Mouse (Mus musculus) intestine, embryonic 15.5 days (tissue): Measurements from ENCODE around the gene Tchh. TPM values are rescaled to one million over a fixed set of nuclear protein-coding genes. Genes with fewer than 3 reads are reported as not detected.
"Not testable (repeated sequence)": the region's sequence is repeated elsewhere in the genome, so short reads cannot be mapped to it uniquely, and the experiment has no call there.

Experiments
- ATAC-seq: fragments of 200-750 bp; cut with Nextera tagmentation; 2 replicates; pipeline ENCODE4 v1.8.0; 2017; ENCODE audit warnings: moderate TSS enrichment, moderate library complexity
- H3K27ac ChIP-seq: fragments of 300-500 bp; sonication (generic); 2 replicates; pipeline ENCODE4 v1.5.1; 2015; ENCODE audit warnings: mild to moderate bottlenecking, inconsistent platforms
- H3K27me3 ChIP-seq: fragments of 300-500 bp; sonication (generic); replicated peaks from 2 replicates; pipeline ENCODE4 v1.6.1; 2015; ENCODE audit warnings: inconsistent platforms
- H3K36me3 ChIP-seq: fragments of 300-500 bp; sonication (generic); 2 replicates; pipeline ENCODE4 v1.6.1; 2015; ENCODE audit warnings: inconsistent platforms
- H3K4me1 ChIP-seq: fragments of 300-500 bp; sonication (generic); replicated peaks from 2 replicates; pipeline ENCODE4 v1.6.1; 2015; ENCODE audit warnings: inconsistent platforms
- H3K4me2 ChIP-seq: fragments of 300-500 bp; sonication (generic); replicated peaks from 2 replicates; pipeline ENCODE4 v1.6.1; 2015; ENCODE audit warnings: mild to moderate bottlenecking, inconsistent platforms
- H3K4me3 ChIP-seq: fragments of 300-500 bp; sonication (generic); replicated peaks from 2 replicates; pipeline ENCODE4 v1.5.1; 2015; ENCODE audit warnings: inconsistent platforms
- H3K9ac ChIP-seq: fragments of 300-500 bp; sonication (generic); 2 replicates; pipeline ENCODE4 v1.6.1; 2015; ENCODE audit warnings: inconsistent platforms
- H3K9me3 ChIP-seq: fragments of 300-500 bp; sonication (generic); 2 replicates; pipeline ENCODE4 v1.6.1; 2016; ENCODE audit warnings: inconsistent platforms
- WGBS: fragments of 180-500 bp; shearing (Covaris S2); methylation state at CpG from one replicate; pipeline ENCODE4 v1.1.7; 2015; 5-methylcytosine and 5-hydroxymethylcytosine counted together
- polyA plus RNA-seq: library from polyadenylated mRNA; unstranded; fragments of >200 nt; fragmentation: Nextera tagmentation; extraction: Ambion mirVana; gene quantifications from 2 replicates; pipeline ENCODE4 v1.2.1, GENCODE M21; 2015

Gene Tchh
- polyA plus RNA-seq, 1 experiment from 2014 or later = 1.4 TPM

GRCm38 (mm10) chr3:93447138-93447841, 5.2 kb downstream of the Tchh start:
- H3K9me3 ChIP-seq = no peaks in the 10 kb centered on the region
- peak overlapping the region; percentile 54 for H3K9ac ChIP-seq
- peaks cover 19% of the 10 kb centered on the region for H3K4me1 ChIP-seq
- peak overlapping the region; percentile 85 for H3K27ac ChIP-seq
- H3K4me2 ChIP-seq = peak overlapping the region; percentile 98
- H3K36me3 ChIP-seq = no peaks in the 10 kb centered on the region
- ATAC-seq = peak; percentile 72
- H3K27me3 ChIP-seq = no peaks in the 10 kb centered on the region
- under 1% methylated on average over 59 of the region's 59 CpGs for WGBS
- H3K4me3 ChIP-seq = peak overlapping the region; percentile 58

- 63% methylated on average over 3 of the region's 3 CpGs for WGBS
- H3K27ac ChIP-seq = no peak overlapping the region
Measured at GRCm38 (mm10) chr3:93466556-93466955, 24.4 kb downstream of the Tchh start.

GRCm38 (mm10) chr3:93467130-93467529, 25.0 kb downstream of the Tchh start:
- H3K4me1 ChIP-seq = no peaks in the 10 kb centered on the region
- H3K9ac ChIP-seq = no peak overlapping the region
- no peak overlapping the region for H3K27ac ChIP-seq
- H3K36me3 ChIP-seq = no peaks in the 10 kb centered on the region
- no peaks in the 10 kb centered on the region for H3K27me3 ChIP-seq
- no peak overlapping the region for H3K4me2 ChIP-seq
- ATAC-seq = no peak
- no peaks in the 10 kb centered on the region for H3K9me3 ChIP-seq
- H3K4me3 ChIP-seq = no peak overlapping the region
- WGBS = 77% methylated on average over 4 of the region's 4 CpGs

More at GRCm38 (mm10) chr3:93466556-93466955, 24.4 kb downstream of the Tchh start:
- H3K9me3 ChIP-seq = no peaks in the 10 kb centered on the region
- H3K27me3 ChIP-seq = no peaks in the 10 kb centered on the region
- no peak for ATAC-seq
- H3K4me2 ChIP-seq = no peak overlapping the region
- no peak overlapping the region for H3K9ac ChIP-seq
- H3K4me1 ChIP-seq = no peaks in the 10 kb centered on the region
- H3K36me3 ChIP-seq = no peaks in the 10 kb centered on the region
- H3K4me3 ChIP-seq = no peak overlapping the region

- H3K4me1 ChIP-seq = no peaks in the 10 kb centered on the region
- ATAC-seq = no peak
- H3K4me3 ChIP-seq = no peak within 1 kb of the TSS
- 39% methylated on average over 5 of the region's 5 CpGs for WGBS
- no peaks in the 10 kb centered on the region for H3K27me3 ChIP-seq
- H3K9ac ChIP-seq = no peak within 1 kb of the TSS
- no peak within 1 kb of the TSS for H3K27ac ChIP-seq
- no peak within 1 kb of the TSS for H3K4me2 ChIP-seq
- H3K9me3 ChIP-seq = no peaks in the 10 kb centered on the region
- no peaks in the 10 kb centered on the region for H3K36me3 ChIP-seq
Measured at GRCm38 (mm10) chr3:93468561-93468960, 26.4 kb downstream of the Tchh start, which contains the start of gene Tchhl1. Gene Tchhl1, plus strand, starts transcription at chr3:93468754.

DNA sequence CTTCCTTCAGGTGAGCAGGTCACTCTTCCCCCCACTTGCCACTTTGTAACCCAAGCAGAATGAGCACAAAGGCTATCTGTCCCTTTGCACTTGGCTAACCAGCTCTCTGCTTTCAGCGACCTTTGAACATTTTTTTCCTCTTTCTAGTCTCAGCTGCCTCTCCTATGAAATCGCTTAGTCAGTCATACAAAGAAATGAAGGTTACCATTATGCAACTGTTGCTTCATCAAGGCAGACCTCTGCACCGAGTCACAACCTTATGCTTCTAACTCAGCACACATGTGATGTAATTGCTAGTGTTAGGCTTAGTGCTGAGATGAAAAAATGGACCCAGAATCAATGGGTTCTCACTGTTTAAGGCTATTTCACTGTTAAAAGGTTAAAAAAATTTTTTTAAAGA, 27.5 kb downstream of the Tchh start:
- no peak overlapping the region for H3K9ac ChIP-seq
- H3K4me1 ChIP-seq = no peaks in the 10 kb centered on the region
- 70% methylated on average over 3 of the region's 3 CpGs for WGBS
- no peaks in the 10 kb centered on the region for H3K27me3 ChIP-seq
- H3K9me3 ChIP-seq = no peaks in the 10 kb centered on the region
- H3K4me3 ChIP-seq = no peak overlapping the region
- no peak overlapping the region for H3K27ac ChIP-seq
- ATAC-seq = peak; percentile 88
- no peaks in the 10 kb centered on the region for H3K36me3 ChIP-seq
- no peak overlapping the region for H3K4me2 ChIP-seq

DNA sequence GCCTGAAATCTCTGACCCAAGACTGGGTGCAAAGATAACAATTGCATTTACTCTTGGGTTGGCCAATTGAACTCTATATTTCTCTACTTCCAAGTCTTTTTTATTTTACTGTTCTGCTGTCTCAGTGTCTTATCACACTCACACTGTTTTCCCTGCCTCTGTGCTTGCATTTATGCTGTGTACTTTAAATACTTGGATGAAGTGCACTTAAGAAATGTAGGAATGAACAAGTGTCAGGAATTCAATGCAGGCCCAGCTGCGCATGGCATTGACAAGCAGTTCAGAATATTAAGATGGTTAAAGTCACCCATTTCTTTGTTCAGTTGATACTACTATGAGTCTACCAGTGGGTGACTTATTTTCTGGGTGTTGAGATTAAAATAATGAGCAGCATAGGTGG, 37.9 kb downstream of the Tchh start:
- ATAC-seq = no peak
- H3K36me3 ChIP-seq = no peaks in the 10 kb centered on the region
- no peaks in the 10 kb centered on the region for H3K4me1 ChIP-seq
- H3K9me3 ChIP-seq = no peaks in the 10 kb centered on the region
- no peaks in the 10 kb centered on the region for H3K27me3 ChIP-seq
- no peak overlapping the region for H3K4me3 ChIP-seq
- H3K27ac ChIP-seq = no peak overlapping the region
- 93% methylated on average over 1 of the region's 1 CpGs for WGBS
- no peak overlapping the region for H3K4me2 ChIP-seq
- no peak overlapping the region for H3K9ac ChIP-seq

DNA sequence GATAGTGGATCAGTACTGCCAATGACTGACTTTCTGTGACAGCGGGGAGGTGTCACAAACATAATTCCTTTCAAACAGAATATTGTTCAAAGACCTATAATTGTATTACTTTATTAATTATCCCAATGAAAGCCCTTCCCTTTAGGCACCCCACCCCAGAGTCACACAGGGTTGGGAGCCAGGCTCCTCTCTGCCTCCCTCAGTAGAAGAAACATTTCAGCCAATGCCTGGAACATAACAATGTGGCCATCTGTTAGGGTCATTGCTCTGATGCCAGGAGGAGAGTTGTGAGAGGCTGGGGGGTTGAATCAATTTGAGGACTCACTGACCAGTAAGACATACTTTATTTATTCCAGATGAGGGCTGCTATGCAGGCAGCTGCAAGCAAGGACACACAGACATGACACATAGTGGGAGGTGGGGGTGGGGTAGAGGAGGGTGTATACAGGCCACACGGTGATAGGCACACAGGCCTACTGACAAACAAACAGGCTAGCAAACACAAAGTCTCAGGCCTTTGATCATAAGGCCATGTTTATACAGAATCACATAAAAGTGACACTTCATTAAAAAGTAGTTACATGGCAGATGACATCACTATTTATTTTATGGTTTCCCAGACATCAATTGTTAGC, 40.0 kb downstream of the Tchh start:
- no peak overlapping the region for H3K9ac ChIP-seq
- no peaks in the 10 kb centered on the region for H3K27me3 ChIP-seq
- H3K27ac ChIP-seq = no peak overlapping the region
- no peaks in the 10 kb centered on the region for H3K36me3 ChIP-seq
- H3K4me2 ChIP-seq = no peak overlapping the region
- H3K9me3 ChIP-seq = no peaks in the 10 kb centered on the region
- no peaks in the 10 kb centered on the region for H3K4me1 ChIP-seq
- ATAC-seq = no peak
- 59% methylated on average over 2 of the region's 2 CpGs for WGBS
- no peak overlapping the region for H3K4me3 ChIP-seq

DNA sequence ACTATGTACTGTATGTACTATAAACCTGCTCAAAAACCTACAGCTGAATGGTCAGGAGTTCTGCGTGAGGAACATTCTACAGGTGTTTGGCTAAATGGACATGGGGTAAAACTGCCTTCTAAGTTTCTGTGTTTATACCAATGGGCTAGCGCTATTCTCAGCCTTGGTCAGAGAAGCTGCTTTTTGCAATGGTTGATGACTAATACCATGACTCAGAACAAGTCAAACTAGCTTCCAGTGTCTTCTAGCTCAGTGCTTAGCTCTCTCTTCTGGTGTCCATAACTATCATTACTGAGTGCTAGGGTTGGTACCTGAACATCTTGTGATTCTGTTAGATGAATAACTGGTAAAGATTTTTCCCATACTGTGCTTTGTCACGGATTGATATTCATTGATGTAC, 43.5 kb downstream of the Tchh start:
- H3K4me3 ChIP-seq = no peak overlapping the region
- no peak overlapping the region for H3K27ac ChIP-seq
- H3K9me3 ChIP-seq = no peaks in the 10 kb centered on the region
- H3K4me1 ChIP-seq = no peaks in the 10 kb centered on the region
- ATAC-seq = no peak
- 87% methylated on average over 3 of the region's 3 CpGs for WGBS
- H3K36me3 ChIP-seq = no peaks in the 10 kb centered on the region
- no peaks in the 10 kb centered on the region for H3K27me3 ChIP-seq
- H3K9ac ChIP-seq = no peak overlapping the region
- no peak overlapping the region for H3K4me2 ChIP-seq

DNA sequence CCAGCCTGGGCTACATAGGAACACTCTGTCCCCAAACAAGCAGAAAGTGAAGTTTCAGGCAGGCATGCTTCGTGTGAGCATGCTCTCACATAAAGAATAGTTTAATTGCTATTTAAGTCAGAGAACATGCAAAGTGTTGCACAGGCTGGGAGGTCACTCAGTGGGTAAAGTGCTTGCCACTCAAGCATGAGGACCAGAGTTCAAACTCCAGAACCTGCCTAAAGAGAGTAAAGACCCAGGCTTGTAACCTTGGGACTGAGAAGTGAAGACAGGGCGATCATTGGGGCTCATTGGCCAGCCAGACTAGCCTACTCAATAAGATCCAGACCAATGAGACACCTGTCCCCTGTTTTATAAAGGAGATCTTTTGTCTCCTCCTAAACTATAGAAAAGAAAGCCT, 46.4 kb downstream of the Tchh start:
- H3K27ac ChIP-seq = no peak overlapping the region
- H3K36me3 ChIP-seq = no peaks in the 10 kb centered on the region
- H3K4me3 ChIP-seq = no peak overlapping the region
- no peaks in the 10 kb centered on the region for H3K27me3 ChIP-seq
- H3K9ac ChIP-seq = no peak overlapping the region
- H3K4me1 ChIP-seq = no peaks in the 10 kb centered on the region
- ATAC-seq = no peak
- no peaks in the 10 kb centered on the region for H3K9me3 ChIP-seq
- 87% methylated on average over 2 of the region's 2 CpGs for WGBS
- no peak overlapping the region for H3K4me2 ChIP-seq

DNA sequence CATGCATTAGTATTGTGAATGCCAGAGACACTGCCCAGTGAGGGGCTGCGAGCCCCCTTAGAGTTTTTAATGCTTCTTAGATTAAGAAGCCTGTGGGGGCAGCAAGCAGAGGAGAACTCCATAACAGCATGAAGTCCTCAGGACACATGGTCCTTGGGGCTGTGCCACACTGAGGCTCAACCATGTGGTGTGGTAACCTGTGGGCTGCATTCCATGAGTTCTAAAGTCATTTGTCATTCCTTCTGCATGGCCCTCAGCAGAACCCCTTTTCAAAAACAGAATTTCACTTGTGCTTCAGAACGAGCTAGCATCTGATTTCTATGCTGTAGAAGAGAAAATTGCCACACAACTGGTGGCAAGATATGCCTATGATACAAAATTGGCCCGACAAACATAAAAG, 50.0 kb downstream of the Tchh start:
- ATAC-seq = no peak
- H3K27me3 ChIP-seq = no peaks in the 10 kb centered on the region
- H3K4me3 ChIP-seq = no peak overlapping the region
- H3K9me3 ChIP-seq = no peaks in the 10 kb centered on the region
- no peak overlapping the region for H3K4me2 ChIP-seq
- WGBS = 85% methylated on average over 3 of the region's 3 CpGs
- H3K27ac ChIP-seq = no peak overlapping the region
- no peaks in the 10 kb centered on the region for H3K4me1 ChIP-seq
- H3K9ac ChIP-seq = no peak overlapping the region
- H3K36me3 ChIP-seq = no peaks in the 10 kb centered on the region

GRCm38 (mm10) chr3:93493992-93494391, 51.9 kb downstream of the Tchh start:
- ATAC-seq = peak; percentile 78
- no peaks in the 10 kb centered on the region for H3K36me3 ChIP-seq
- H3K4me2 ChIP-seq = no peak overlapping the region
- no peaks in the 10 kb centered on the region for H3K27me3 ChIP-seq
- H3K4me1 ChIP-seq = no peaks in the 10 kb centered on the region
- H3K9me3 ChIP-seq = no peaks in the 10 kb centered on the region
- H3K27ac ChIP-seq = no peak overlapping the region
- no peak overlapping the region for H3K9ac ChIP-seq
- 3% methylated on average over 4 of the region's 4 CpGs for WGBS
- no peak overlapping the region for H3K4me3 ChIP-seq

GRCm38 (mm10) chr3:93494774-93495173, 52.6 kb downstream of the Tchh start:
- H3K4me1 ChIP-seq, ATAC-seq, H3K27me3 ChIP-seq, H3K4me2 ChIP-seq, H3K9me3 ChIP-seq, H3K4me3 ChIP-seq, H3K27ac ChIP-seq, H3K36me3 ChIP-seq, H3K9ac ChIP-seq: not testable (repeated sequence)
- 32% methylated on average over 5 of the region's 5 CpGs for WGBS

DNA sequence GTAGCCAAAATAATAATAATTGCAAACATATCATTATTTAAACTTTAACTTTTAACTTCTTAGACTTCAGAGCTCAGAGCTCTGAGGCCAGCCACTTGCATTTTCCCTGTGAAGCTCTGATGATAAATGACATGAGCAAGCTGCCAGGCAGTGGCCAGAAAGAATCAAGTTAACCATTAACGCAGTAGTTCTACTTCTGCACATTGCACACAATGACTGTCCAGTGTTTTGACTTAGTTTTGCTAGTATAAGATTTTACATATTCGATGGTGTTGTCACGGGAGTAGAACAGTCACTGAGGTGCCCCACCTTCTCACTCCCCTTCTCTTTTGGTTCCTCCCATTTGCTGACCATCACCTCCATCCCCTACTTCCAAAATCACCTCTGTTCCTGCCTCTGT, 55.0 kb downstream of the Tchh start:
- Histone ChIP-seq H3K4me2 (no peak overlapping the region), H3K27me3 (no peaks in the 10 kb centered on the region), H3K27ac (no peak overlapping the region), H3K36me3 (no peaks in the 10 kb centered on the region), H3K9me3 (no peaks in the 10 kb centered on the region), H3K9ac (no peak overlapping the region), H3K4me3 (no peak overlapping the region), H3K4me1 (no peaks in the 10 kb centered on the region)
- ATAC-seq = peak; percentile 82
- WGBS = 42% methylated on average over 3 of the region's 3 CpGs
